Comparison of ENCODE assay signal across 8 mouse cellular contexts in genomic region chr16:17209981-17210838, GRCm38 (mm10). TPM values are rescaled to one million over a fixed set of nuclear protein-coding genes. Genes with fewer than 3 reads are reported as not detected.
A peak's percentile ranks its signal among the peaks of the same experiment; 100 is the strongest.
DNase-seq lines count a peak whose midpoint lies in the region; ATAC-seq lines count a peak whose summit lies in the region.

No protein-coding gene starts in this region.

- 8% methylated on average over 48 of the region's 48 CpGs for WGBS in heart, embryonic 14.5 days
- 12% methylated on average over 48 of the region's 48 CpGs for WGBS in liver, embryonic 12.5 days (ENCODE audit: insufficient replicate concordance)

- H3K4me2 ChIP-seq in heart, embryonic 14.5 days (ENCODE audit: low read length), result peak overlapping the region; percentile 100
- H3K4me2 ChIP-seq in liver, embryonic 12.5 days, result peak overlapping the region; percentile 99

- ATAC-seq in heart, embryonic 14.5 days (ENCODE audit: insufficient number of reproducible peaks, insufficient read depth, low FRiP score, low read depth), result peak; percentile 77
- peak; percentile 84 for ATAC-seq in liver, embryonic 12.5 days

- H3K27me3 ChIP-seq in heart, embryonic 14.5 days (ENCODE audit: control insufficient read depth, insufficient read depth, low read length), result peaks cover 21% of the 10 kb centered on the region
- peaks cover 61% of the 10 kb centered on the region for H3K27me3 ChIP-seq in liver, embryonic 12.5 days (replicated peaks)
- H3K27me3 ChIP-seq in splenic B cell, adult 2 months (ENCODE audit: control insufficient read depth, insufficient read depth, low read length, poor library complexity, severe bottlenecking), result no peaks in the 10 kb centered on the region

- H3K4me1 ChIP-seq in brown adipose tissue, adult 24 weeks (ENCODE audit: control insufficient read depth, insufficient read depth, insufficient read length, low read length), result no peaks in the 10 kb centered on the region; the same call in 1 of the 2 replicates
- H3K4me1 ChIP-seq in heart, embryonic 14.5 days (ENCODE audit: control insufficient read depth in 2 of 2, insufficient read depth in 2 of 2, low read length in 2 of 2), result peaks cover 2 to 15% of the 10 kb centered on the region in 2 experiments; a peak in 3 of 4 replicates
- peaks cover 27% of the 10 kb centered on the region for H3K4me1 ChIP-seq in liver, embryonic 12.5 days

- no peaks in the 10 kb centered on the region for H3K36me3 ChIP-seq in heart, embryonic 14.5 days (ENCODE audit: control insufficient read depth, insufficient read depth, low read length)
- H3K36me3 ChIP-seq in liver, embryonic 12.5 days, result no peaks in the 10 kb centered on the region
- H3K36me3 ChIP-seq in splenic B cell, adult 2 months (ENCODE audit: control insufficient read depth, insufficient read depth, low read length, poor library complexity, severe bottlenecking), result no peaks in the 10 kb centered on the region

- peak overlapping the region; percentile 75; the same call in 1 of the 2 replicates for H3K9ac ChIP-seq in heart, embryonic 14.5 days (ENCODE audit: low read length)
- peak overlapping the region; percentile 64 for H3K9ac ChIP-seq in liver, embryonic 12.5 days

- no peaks in the 10 kb centered on the region for H3K9me3 ChIP-seq in heart, embryonic 14.5 days (ENCODE audit: control insufficient read depth, low read length)
- no peaks in the 10 kb centered on the region for H3K9me3 ChIP-seq in liver, embryonic 12.5 days (replicated peaks)

- H3K27ac ChIP-seq in brown adipose tissue, adult 24 weeks (replicated peaks; ENCODE audit: low read depth, low read length), result no peak overlapping the region
- H3K27ac ChIP-seq in heart, embryonic 14.5 days (replicated peaks in 1 of 2; ENCODE audit: control insufficient read depth in 1 of 2, insufficient read depth in 1 of 2, low read depth in 2 of 2, low read length in 2 of 2), result no peak overlapping the region
- no peak overlapping the region for H3K27ac ChIP-seq in liver, embryonic 12.5 days

- DNase-seq in A20 (ENCODE audit: low read depth, low spot score), result peak; percentile 96
- peak; percentile 42 for DNase-seq in fibroblast of lung, adult 2 months (ENCODE audit: low read depth)
- DNase-seq in kidney, postnatal 14 days, result peak; percentile 94
- peak; percentile 94 for DNase-seq in naive thymus-derived CD4-positive, alpha-beta T cell, adult 2 months (ENCODE audit: low read depth)
- DNase-seq in splenic B cell, adult 2 months (ENCODE audit: low read depth, low spot score), result peak; percentile 93

- peak overlapping the region; percentile 65 for H3K4me3 ChIP-seq in brown adipose tissue, adult 24 weeks (ENCODE audit: insufficient read depth, low read depth, low read length)
- peak overlapping the region; percentile 56 to 70 for H3K4me3 ChIP-seq in heart, embryonic 14.5 days (ENCODE audit: control insufficient read depth in 1 of 2, insufficient read depth in 1 of 2, low read depth in 1 of 2, low read length in 2 of 2)
- H3K4me3 ChIP-seq in liver, embryonic 12.5 days, result peak overlapping the region; percentile 69

RNA-seq across cellular contexts. Expression of gene Rimbp3, which starts 1.8 kb away (rescaled TPM):
- polyA plus RNA-seq in brown adipose tissue, adult 24 weeks (2012; ENCODE audit: insufficient read depth, insufficient read length, missing spikeins), result not detected in 2 replicates
- polyA plus RNA-seq in heart, embryonic 14.5 days (2014; fragmentation: Nextera tagmentation; extraction: Ambion mirVana), result 0.15 and 0.20 TPM in 2 replicates
- polyA plus RNA-seq in liver, embryonic 12.5 days (2016; fragmentation: Nextera tagmentation; extraction: Ambion mirVana), result 0.12 and 0.17 TPM in 2 replicates

RNA-seq across cellular contexts. Expression of gene Ube2l3, which starts 7.8 kb away (rescaled TPM):
- polyA plus RNA-seq in brown adipose tissue, adult 24 weeks (2012; ENCODE audit: insufficient read depth, insufficient read length, missing spikeins), result 142 and 156 TPM in 2 replicates
- 276 and 285 TPM in 2 replicates for polyA plus RNA-seq in heart, embryonic 14.5 days (2014; fragmentation: Nextera tagmentation; extraction: Ambion mirVana)
- 275 and 283 TPM in 2 replicates for polyA plus RNA-seq in liver, embryonic 12.5 days (2016; fragmentation: Nextera tagmentation; extraction: Ambion mirVana)

RNA-seq across cellular contexts. Expression of gene Hic2, which starts 23.2 kb away (rescaled TPM):
- 0.54 and 0.71 TPM in 2 replicates for polyA plus RNA-seq in brown adipose tissue, adult 24 weeks (2012; ENCODE audit: insufficient read depth, insufficient read length, missing spikeins)
- 2.7 and 3.0 TPM in 2 replicates for polyA plus RNA-seq in heart, embryonic 14.5 days (2014; fragmentation: Nextera tagmentation; extraction: Ambion mirVana)
- 4.8 and 5.3 TPM in 2 replicates for polyA plus RNA-seq in liver, embryonic 12.5 days (2016; fragmentation: Nextera tagmentation; extraction: Ambion mirVana)

Comparison
In these comparisons a context has a peak if more than half of its experiments do, and no peak if none do; other contexts are left out.
1. DNase-seq: peak in every context shown above with its lines; median percentile 96 in A20; 94 in kidney, postnatal 14 days; 94 in naive thymus-derived CD4-positive, alpha-beta T cell, adult 2 months; 93 in splenic B cell, adult 2 months; 42 in fibroblast of lung, adult 2 months.